Mouse (Mus musculus) embryonic facial prominence, embryonic 11.5 days (tissue): ENCODE measurements around the gene Uba1. TPM values are rescaled to one million over a fixed set of nuclear protein-coding genes. Genes with fewer than 3 reads are reported as not detected.
"Not testable (repeated sequence)": the region's sequence is repeated elsewhere in the genome, so short reads cannot be mapped to it uniquely, and the experiment has no call there.

Source experiments
- ATAC-seq: fragments of 200-750 bp; cut with Nextera tagmentation; replicated peaks from 2 replicates; pipeline ENCODE4 v1.8.0; 2017; ENCODE audit warnings: low read depth; ENCODE audit not compliant: insufficient number of reproducible peaks, low FRiP score, low TSS enrichment
- DNase-seq: peaks from one replicate; pipeline ENCODE4 v3.0.0-alpha.2; 2015; ENCODE audit warnings: low spot score
- H3K27ac ChIP-seq: fragments of 300-500 bp; sonication (generic); replicated peaks from 2 replicates; pipeline ENCODE4 v1.5.1; 2014; ENCODE audit warnings: mild to moderate bottlenecking, low read depth, low read length, control low read depth
- H3K27me3 ChIP-seq: fragments of 300-500 bp; sonication (generic); 2 replicates; pipeline ENCODE4 v1.6.1; 2014; ENCODE audit warnings: mild to moderate bottlenecking, low read length, moderate library complexity, mixed read lengths; ENCODE audit not compliant: control insufficient read depth, insufficient read depth
- H3K36me3 ChIP-seq: fragments of 300-500 bp; sonication (generic); replicated peaks from 2 replicates; pipeline ENCODE4 v1.6.1; 2014; ENCODE audit warnings: low read depth, mild to moderate bottlenecking, low read length, moderate library complexity, mixed read lengths; ENCODE audit not compliant: control insufficient read depth, insufficient read depth
- H3K4me1 ChIP-seq: fragments of 300-500 bp; sonication (generic); 2 replicates; pipeline ENCODE4 v1.6.1; 2014; ENCODE audit warnings: low read length, mixed read lengths; ENCODE audit not compliant: control insufficient read depth, insufficient read depth
- H3K4me2 ChIP-seq: fragments of 300-500 bp; sonication (generic); 2 replicates; pipeline ENCODE4 v1.6.1; 2014; ENCODE audit warnings: low read depth, mild to moderate bottlenecking, control low read depth, low read length, moderate library complexity
- H3K4me3 ChIP-seq: fragments of 300-500 bp; sonication (generic); 2 replicates; pipeline ENCODE4 v1.5.1; 2014; ENCODE audit warnings: low read depth, low read length, control low read depth
- H3K9ac ChIP-seq: fragments of 300-500 bp; sonication (generic); replicated peaks from 2 replicates; pipeline ENCODE4 v1.6.1; 2014; ENCODE audit warnings: mild to moderate bottlenecking, control low read depth, low read length
- H3K9me3 ChIP-seq: fragments of 300-500 bp; sonication (generic); replicated peaks from 2 replicates; pipeline ENCODE4 v1.6.1; 2016; ENCODE audit warnings: mild to moderate bottlenecking, low read length, inconsistent platforms, mixed read lengths; ENCODE audit not compliant: control insufficient read depth
- WGBS: fragments of 180-500 bp; shearing (Covaris S2); extraction: QIAGEN DNeasy Blood & Tissue Kit; methylation state at CpG from one replicate; pipeline ENCODE4 v1.1.7; 2014; 5-methylcytosine and 5-hydroxymethylcytosine counted together
- polyA plus RNA-seq: library from polyadenylated mRNA; unstranded; fragments of >200 nt; fragmentation: Nextera tagmentation; extraction: Ambion mirVana; gene quantifications from 2 replicates; pipeline ENCODE4 v1.2.1, GENCODE M21; 2014

Gene Uba1
- polyA plus RNA-seq, 1 experiment from 2014 or later, result 234 TPM

- 100% methylated on average over 1 of the region's 1 CpGs for WGBS
- Histone ChIP-seq H3K36me3 (peaks cover 2% of the 10 kb centered on the region; the same call in 1 of the 2 replicates), H3K27me3 (no peaks in the 10 kb centered on the region), H3K27ac (no peak overlapping the region), H3K4me3 (no peak overlapping the region), H3K9ac (no peak overlapping the region), H3K4me1 (no peaks in the 10 kb centered on the region), H3K4me2 (no peak overlapping the region), H3K9me3 (no peaks in the 10 kb centered on the region)
- DNase-seq, result no peak
- no peak for ATAC-seq
These were observed 34.5 kb downstream of the Uba1 start for GRCm38 (mm10) chrX:20692616-20693015.

- ATAC-seq, result no peak
- H3K4me1 ChIP-seq, result no peaks in the 10 kb centered on the region
- H3K9me3 ChIP-seq, result no peaks in the 10 kb centered on the region
- H3K4me3 ChIP-seq, result no peak overlapping the region
- no peak for DNase-seq
- H3K9ac ChIP-seq, result no peak overlapping the region
- H3K27ac ChIP-seq, result no peak overlapping the region
- H3K36me3 ChIP-seq, result peaks cover 2% of the 10 kb centered on the region; the same call in 1 of the 2 replicates
- no peaks in the 10 kb centered on the region for H3K27me3 ChIP-seq
- 85% methylated on average over 4 of the region's 4 CpGs for WGBS
- no peak overlapping the region for H3K4me2 ChIP-seq
These were observed 37.7 kb downstream of the Uba1 start for GRCm38 (mm10) chrX:20695842-20696241.

GRCm38 (mm10) chrX:20703741-20704290, 45.7 kb downstream of the Uba1 start, which contains the start of gene Usp11:
Usp11 (plus strand) TSS chrX:20703906.
- WGBS, result 21% methylated on average over 32 of the region's 32 CpGs
- no peaks in the 10 kb centered on the region for H3K4me1 ChIP-seq
- no peaks in the 10 kb centered on the region for H3K36me3 ChIP-seq
- peak within 1 kb of the TSS; percentile 55 for H3K9ac ChIP-seq
- H3K27ac ChIP-seq, result peak within 1 kb of the TSS; percentile 85
- peak; percentile 76 for DNase-seq
- peak within 1 kb of the TSS; percentile 58 for H3K4me3 ChIP-seq
- peak within 1 kb of the TSS; percentile 19 for H3K4me2 ChIP-seq
- no peaks in the 10 kb centered on the region for H3K9me3 ChIP-seq
- no peaks in the 10 kb centered on the region for H3K27me3 ChIP-seq
- ATAC-seq, result peak; percentile 81

GRCm38 (mm10) chrX:20704295-20705082, 46.4 kb downstream of the Uba1 start:
- Histone ChIP-seq H3K27ac (peak overlapping the region; percentile 85), H3K9ac (peak overlapping the region; percentile 55), H3K4me2 (peak overlapping the region; percentile 19), H3K4me1 (no peaks in the 10 kb centered on the region), H3K36me3 (no peaks in the 10 kb centered on the region), H3K27me3 (no peaks in the 10 kb centered on the region), H3K4me3 (peak overlapping the region; percentile 58), H3K9me3 (no peaks in the 10 kb centered on the region)
- DNase-seq (peak; percentile 85), ATAC-seq (peak; percentile 98)
- WGBS, result 19% methylated on average over 31 of the region's 32 CpGs

- DNase-seq (no peak), ATAC-seq (no peak)
- H3K36me3 ChIP-seq, result no peaks in the 10 kb centered on the region
- WGBS, result 30% methylated on average over 3 of the region's 3 CpGs
- no peaks in the 10 kb centered on the region for H3K4me1 ChIP-seq
- H3K27ac ChIP-seq, result no peak overlapping the region
- H3K9me3 ChIP-seq, result no peaks in the 10 kb centered on the region
- H3K9ac ChIP-seq, result no peak overlapping the region
- H3K27me3 ChIP-seq, result no peaks in the 10 kb centered on the region
- H3K4me3 ChIP-seq, result peak overlapping the region; percentile 58
- peak overlapping the region; percentile 16; the same call in 1 of the 2 replicates for H3K4me2 ChIP-seq
These were observed 46.9 kb downstream of the Uba1 start for GRCm38 (mm10) chrX:20705083-20705402.

GRCm38 (mm10) chrX:20728681-20729080, 70.6 kb downstream of the Uba1 start:
- no peaks in the 10 kb centered on the region for H3K36me3 ChIP-seq
- H3K9ac ChIP-seq, result no peak overlapping the region
- WGBS, result 75% methylated on average over 5 of the region's 5 CpGs
- H3K4me1 ChIP-seq, result no peaks in the 10 kb centered on the region
- DNase-seq, result no peak
- no peak overlapping the region for H3K27ac ChIP-seq
- H3K9me3 ChIP-seq, result no peaks in the 10 kb centered on the region
- no peak overlapping the region for H3K4me2 ChIP-seq
- ATAC-seq, result no peak
- no peak overlapping the region for H3K4me3 ChIP-seq
- H3K27me3 ChIP-seq, result no peaks in the 10 kb centered on the region

- 35% methylated on average over 10 of the region's 10 CpGs for WGBS
- not testable (repeated sequence) for H3K4me3 ChIP-seq, H3K36me3 ChIP-seq, DNase-seq, H3K27me3 ChIP-seq, H3K9me3 ChIP-seq, H3K4me1 ChIP-seq, H3K4me2 ChIP-seq, H3K27ac ChIP-seq, H3K9ac ChIP-seq, ATAC-seq
These were observed 71.9 kb downstream of the Uba1 start for GRCm38 (mm10) chrX:20730048-20730447.
